Mouse (Mus musculus) ZHBTc4 (cell line): Measurements from ENCODE around the gene Arl2.
A peak's percentile ranks its signal among the peaks of the same experiment; 100 is the strongest.
"Not testable (repeated sequence)": the region's sequence is repeated elsewhere in the genome, so short reads cannot be mapped to it uniquely, and the experiment has no call there.

Source experiments
- DNase-seq: peaks from one replicate; pipeline ENCODE4 v3.0.0-alpha.2; 2011; ENCODE audit warnings: low read depth, low spot score

The Arl2 gene

GRCm38 (mm10) chr19:6141394-6141749, at the start of gene Arl2:
Gene Arl2 (minus strand): TSS chr19:6141548.
- DNase-seq = peak; percentile 96

- DNase-seq = peak; percentile 88
These were observed 42.8 kb upstream of the Arl2 start, which contains the start of gene Majin for GRCm38 (mm10) chr19:6184131-6184530. Gene Majin (plus strand): TSS chr19:6184388.

DNA sequence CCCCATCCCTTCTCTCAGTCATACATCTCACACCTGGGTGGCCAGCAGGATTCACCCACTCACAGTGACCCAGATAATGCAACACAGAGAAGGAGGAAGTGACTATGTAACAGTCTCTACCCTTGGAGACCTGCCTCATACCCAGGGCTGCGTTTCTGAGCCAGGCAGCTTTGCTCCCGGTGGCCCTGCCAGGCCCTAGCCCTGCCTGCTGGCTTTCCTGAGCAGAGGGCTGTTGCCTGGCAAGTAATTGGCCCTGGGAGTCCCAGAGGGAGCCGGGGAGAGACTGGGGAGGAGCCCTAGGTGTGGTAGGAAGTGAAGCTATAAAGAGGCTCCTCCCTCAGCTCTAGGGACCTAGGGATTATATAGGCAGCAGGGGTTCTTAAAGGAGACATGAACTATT, 41.2 kb upstream of the Arl2 start:
- no peak for DNase-seq

GRCm38 (mm10) chr19:6181629-6182028, 40.3 kb upstream of the Arl2 start:
- DNase-seq = peak; percentile 58

GRCm38 (mm10) chr19:6178775-6179174, 37.4 kb upstream of the Arl2 start:
- DNase-seq = no peak

- no peak for DNase-seq
These were observed 33.4 kb upstream of the Arl2 start for GRCm38 (mm10) chr19:6174771-6175170.

- peak; percentile 35 for DNase-seq
These were observed 29.9 kb upstream of the Arl2 start for GRCm38 (mm10) chr19:6171215-6171614.

DNA sequence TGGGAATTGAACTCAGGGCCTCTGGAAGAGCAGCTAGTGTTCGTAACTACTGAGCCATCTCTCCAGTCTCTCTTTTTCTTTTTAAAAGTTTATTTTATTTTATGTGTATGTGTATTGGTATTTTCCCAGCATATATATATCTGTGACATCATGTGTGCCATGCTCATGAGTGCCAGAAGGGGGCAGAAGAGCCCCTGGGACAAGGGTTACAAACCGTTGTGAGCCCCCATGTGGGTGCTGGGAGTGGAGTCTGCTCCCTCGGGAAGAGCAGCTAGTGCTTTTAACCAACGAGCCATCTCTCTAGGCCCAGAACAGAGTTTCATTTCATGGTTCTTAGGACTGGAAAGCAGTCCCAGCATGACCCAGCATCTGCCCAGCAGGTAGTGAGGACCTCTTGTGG, 25.4 kb upstream of the Arl2 start:
- peak; percentile 61 for DNase-seq

GRCm38 (mm10) chr19:6163872-6164547, 22.7 kb upstream of the Arl2 start:
- DNase-seq = peak; percentile 34

GRCm38 (mm10) chr19:6157220-6157619, 15.9 kb upstream of the Arl2 start:
- no peak for DNase-seq

- no peak for DNase-seq
These were observed 15.0 kb upstream of the Arl2 start for GRCm38 (mm10) chr19:6156372-6156771.

- DNase-seq = no peak
These were observed 13.8 kb upstream of the Arl2 start for GRCm38 (mm10) chr19:6155174-6155573.

DNA sequence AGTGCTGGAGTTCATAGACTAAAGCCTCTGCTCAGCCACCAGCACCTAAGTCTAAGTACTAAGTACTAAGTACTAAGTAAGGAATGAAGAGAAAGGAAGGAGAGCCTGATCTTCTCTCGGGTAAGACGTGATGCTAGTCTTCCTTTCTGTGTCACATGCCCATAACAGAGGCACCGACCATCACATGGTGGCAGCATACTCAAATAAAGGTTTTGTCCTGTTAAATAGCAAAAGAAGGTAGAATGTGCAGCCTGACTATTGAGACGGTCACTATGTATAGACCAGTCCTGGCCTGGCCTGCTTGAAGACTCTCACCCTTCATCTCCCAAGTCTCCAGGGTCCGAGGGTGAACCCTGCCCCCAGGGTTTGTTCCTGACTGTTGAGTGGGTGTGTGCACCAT, 3.5 kb upstream of the Arl2 start:
- DNase-seq = no peak

- peak; percentile 99 for DNase-seq
These were observed 512 bp downstream of the Arl2 start, which contains the start of gene Batf2 for GRCm38 (mm10) chr19:6140678-6141393. Gene Batf2 (plus strand): TSS chr19:6140983.

- no peak for DNase-seq
These were observed 1.0 kb downstream of the Arl2 start for GRCm38 (mm10) chr19:6140374-6140677.

GRCm38 (mm10) chr19:6139701-6140100, 1.6 kb downstream of the Arl2 start:
- DNase-seq = no peak

DNA sequence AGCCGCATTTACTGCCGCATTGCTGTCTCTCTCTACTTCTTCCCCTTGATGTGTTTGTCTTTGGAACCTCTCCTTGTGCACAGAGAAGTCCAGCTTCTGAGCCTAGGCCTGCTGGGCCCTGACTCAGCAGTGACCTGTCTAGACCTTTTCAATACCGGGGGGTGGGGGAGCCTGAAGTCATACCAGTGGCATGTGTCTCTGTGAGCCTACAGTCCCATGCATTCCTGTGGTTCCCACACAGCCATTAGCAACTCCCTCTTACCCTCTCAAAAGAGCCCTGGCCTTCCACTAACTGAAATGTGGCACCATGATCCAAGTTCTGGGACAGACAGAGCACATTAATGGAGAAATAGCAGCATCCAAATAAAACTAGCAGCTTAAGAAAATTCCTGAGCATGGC, 5.0 kb downstream of the Arl2 start:
- DNase-seq = no peak

DNA sequence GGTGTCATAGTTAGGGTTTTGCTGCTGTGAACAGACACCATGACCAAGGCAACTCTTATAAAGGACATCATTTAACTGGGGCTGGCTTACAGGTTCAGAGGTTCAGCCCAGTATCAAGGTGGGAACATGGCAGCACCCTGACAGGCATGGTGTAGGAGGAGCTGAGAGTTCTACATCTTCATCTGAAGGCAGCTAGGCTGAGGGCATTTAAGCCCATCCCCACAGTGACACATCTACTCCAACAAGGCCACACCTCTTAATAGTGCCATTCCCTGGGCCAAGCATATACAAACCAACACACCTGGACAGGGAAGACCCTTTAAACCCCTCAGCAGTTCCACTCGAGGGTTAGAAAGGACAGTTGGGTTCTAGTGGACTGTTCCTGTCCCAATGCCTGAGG, 8.2 kb downstream of the Arl2 start:
- not testable (repeated sequence) for DNase-seq

DNA sequence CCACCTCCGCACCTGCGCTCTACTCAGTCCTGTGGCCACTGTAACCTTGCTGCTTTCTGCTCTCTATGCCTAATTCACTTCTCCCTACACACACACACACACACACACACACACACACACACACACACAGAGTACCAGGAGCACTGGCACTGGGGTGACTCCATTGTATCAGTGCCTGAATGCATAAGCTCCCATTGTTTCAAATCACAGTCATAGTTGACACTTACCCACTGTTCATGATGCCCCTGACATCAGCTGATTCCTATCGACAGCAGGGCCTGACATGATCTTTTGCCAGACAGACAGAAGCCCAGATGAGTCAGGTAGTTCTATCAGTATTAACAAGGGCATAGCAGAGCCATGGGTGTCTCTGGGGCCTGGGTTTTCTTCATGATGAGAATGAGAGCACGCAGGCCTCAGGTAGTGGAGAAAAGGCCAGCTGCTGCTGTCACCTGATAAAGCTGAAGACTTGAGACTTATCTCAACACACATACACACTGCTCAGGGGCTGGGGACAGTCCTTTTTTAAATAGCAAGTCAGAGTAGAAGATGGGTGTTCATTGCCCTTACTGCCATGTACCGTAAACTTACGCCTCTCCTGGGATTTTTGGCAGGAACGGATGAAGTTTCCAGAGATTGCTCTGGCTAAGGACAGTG, 9.0 kb downstream of the Arl2 start:
- no peak for DNase-seq

DNA sequence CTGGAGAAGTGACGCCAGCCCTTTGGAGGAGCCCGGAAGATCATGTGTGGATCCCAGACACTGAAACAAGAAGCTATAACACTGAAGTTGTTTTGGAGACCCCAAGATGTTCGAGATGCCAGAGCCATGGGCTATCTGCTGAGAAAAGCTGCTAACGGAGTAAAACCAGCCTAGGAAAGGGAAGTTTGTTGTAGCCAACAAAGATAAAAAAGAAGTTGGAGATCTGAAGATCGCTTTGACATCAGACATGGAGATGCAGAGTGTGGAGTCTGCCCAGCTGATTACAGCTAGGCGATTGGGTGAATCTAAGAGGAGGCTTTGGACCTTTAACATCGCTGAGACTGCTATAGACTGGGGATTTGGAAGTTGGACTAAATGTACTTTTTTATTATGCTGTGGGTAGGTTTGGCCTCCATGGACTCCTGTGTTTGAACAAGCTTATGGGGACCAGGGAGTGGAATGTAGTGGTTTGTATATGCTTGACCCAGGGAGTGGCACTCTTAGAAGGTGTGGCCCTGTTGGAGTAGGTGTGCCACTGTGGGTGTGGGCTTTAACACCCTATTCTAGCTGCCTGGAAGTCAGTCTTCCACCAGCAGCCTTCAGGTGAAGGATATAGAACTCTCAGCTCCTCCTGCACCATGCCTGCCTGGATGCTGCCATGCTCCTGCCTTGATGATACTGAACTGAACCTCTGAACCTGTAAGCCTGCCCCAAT, 10.8 kb downstream of the Arl2 start:
- not testable (repeated sequence) for DNase-seq

GRCm38 (mm10) chr19:6127760-6128341, 13.5 kb downstream of the Arl2 start, which contains the start of gene Snx15:
Gene Snx15 (minus strand): TSS chr19:6128304.
- DNase-seq = peak; percentile 99
